Mouse (Mus musculus): ENCODE results near the gene Rbm24. TPM values are rescaled to one million over a fixed set of nuclear protein-coding genes. Genes with fewer than 3 reads are reported as not detected.

Gene Rbm24
- polyA plus RNA-seq (2012; rRNA removed): 0.14 and 0.17 TPM in 2 replicates

GRCm38 (mm10) chr13:46418141-46418601 lies at the start of gene Rbm24:
TSS of gene Rbm24 (plus strand) at chr13:46418434.

Other genes starting within 250 kb of the Rbm24 start
- gene Stmnd1, start 144.7 kb upstream of the Rbm24 start, polyA plus RNA-seq (2012; rRNA removed): 0.04 TPM in 1 of 2 replicates, not detected in the other
- gene Cap2, start 83.4 kb downstream of the Rbm24 start, polyA plus RNA-seq (2012; rRNA removed): 0.34 and 0.46 TPM in 2 replicates

All from liver, embryonic 18 days (tissue).